Mouse (Mus musculus): ENCODE data around the gene 4921536K21Rik.

DNA sequence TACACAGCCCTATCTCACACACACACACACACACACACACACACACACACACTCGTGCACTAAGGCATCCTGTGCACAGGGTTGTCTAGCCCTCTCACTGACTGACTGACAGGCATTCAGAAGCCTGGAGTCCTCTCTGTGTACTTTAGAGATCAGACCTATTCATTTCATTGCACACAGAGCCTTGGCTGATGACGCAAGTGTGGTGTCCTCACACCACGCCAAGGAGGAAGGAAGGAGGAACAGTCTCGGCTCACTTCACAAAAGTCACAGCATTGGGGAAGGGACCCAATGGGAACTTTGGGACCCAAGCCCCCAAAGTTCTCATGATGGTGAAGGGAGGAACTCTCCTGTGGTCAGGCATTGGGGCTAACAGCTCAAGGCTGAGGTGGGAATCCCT is 35.1 kb upstream of the 4921536K21Rik start:
- TF ChIP-seq CTCF (IDR thresholded peaks at IDR 0.05; ENCODE audit: extremely low read depth, insufficient read depth, low read length) (no peak), POLR2A (IDR thresholded peaks at IDR 0.05; ENCODE audit: extremely low read depth, insufficient read depth, low read length) (no peak)

All from cortical plate, adult 2 months (tissue).